Mouse (Mus musculus) forebrain, embryonic 16.5 days (tissue): Measurements from ENCODE around the gene Abi1. TPM values are rescaled to one million over a fixed set of nuclear protein-coding genes. Genes with fewer than 3 reads are reported as not detected.
"Not testable (repeated sequence)": the region's sequence is repeated elsewhere in the genome, so short reads cannot be mapped to it uniquely, and the experiment has no call there.

ENCODE experiments used
- ATAC-seq: fragments of 200-750 bp; cut with Nextera tagmentation; 2 replicates; pipeline ENCODE4 v1.8.0; 2017; ENCODE audit warnings: mild to moderate bottlenecking, moderate library complexity
- H3K27ac ChIP-seq: fragments of 300-500 bp; sonication (generic); 2 replicates; pipeline ENCODE4 v1.5.1; 2014; ENCODE audit warnings: low read length, control low read depth
- H3K27me3 ChIP-seq: fragments of 300-500 bp; sonication (generic); replicated peaks from 2 replicates; pipeline ENCODE4 v1.6.1; 2014; ENCODE audit warnings: low read length; ENCODE audit not compliant: control insufficient read depth, insufficient read depth
- H3K36me3 ChIP-seq: fragments of 300-500 bp; sonication (generic); 2 replicates; pipeline ENCODE4 v1.6.1; 2014; ENCODE audit not compliant: control insufficient read depth, insufficient read depth
- H3K4me1 ChIP-seq: fragments of 300-500 bp; sonication (generic); replicated peaks from 2 replicates; pipeline ENCODE4 v1.6.1; 2014; ENCODE audit warnings: low read length; ENCODE audit not compliant: control insufficient read depth, insufficient read depth
- H3K4me2 ChIP-seq: fragments of 300-500 bp; sonication (generic); 2 replicates; pipeline ENCODE4 v1.6.1; 2014; ENCODE audit warnings: mild to moderate bottlenecking, low read length, control low read depth
- H3K4me3 ChIP-seq: fragments of 300-500 bp; sonication (generic); replicated peaks from 2 replicates; pipeline ENCODE4 v1.5.1; 2014; ENCODE audit warnings: mild to moderate bottlenecking, low read length, control low read depth
- H3K9ac ChIP-seq: fragments of 300-500 bp; sonication (generic); replicated peaks from 2 replicates; pipeline ENCODE4 v1.6.1; 2014; ENCODE audit warnings: low read depth, low read length, control low read depth
- H3K9me3 ChIP-seq: fragments of 300-500 bp; sonication (generic); 2 replicates; pipeline ENCODE4 v1.6.1; 2016; ENCODE audit warnings: low read length; ENCODE audit not compliant: control insufficient read depth
- WGBS: fragments of 180-500 bp; shearing (Covaris S2); extraction: QIAGEN DNeasy Blood & Tissue Kit; methylation state at CpG from one replicate; pipeline ENCODE4 v1.1.7; 2014; 5-methylcytosine and 5-hydroxymethylcytosine counted together
- polyA plus RNA-seq: library from polyadenylated mRNA; unstranded; fragments of >200 nt; fragmentation: Nextera tagmentation; extraction: Ambion mirVana; gene quantifications from 2 replicates; pipeline ENCODE4 v1.2.1, GENCODE M21; 2015

The Abi1 gene
- polyA plus RNA-seq, 1 experiment from 2014 or later = 66.9 TPM

DNA sequence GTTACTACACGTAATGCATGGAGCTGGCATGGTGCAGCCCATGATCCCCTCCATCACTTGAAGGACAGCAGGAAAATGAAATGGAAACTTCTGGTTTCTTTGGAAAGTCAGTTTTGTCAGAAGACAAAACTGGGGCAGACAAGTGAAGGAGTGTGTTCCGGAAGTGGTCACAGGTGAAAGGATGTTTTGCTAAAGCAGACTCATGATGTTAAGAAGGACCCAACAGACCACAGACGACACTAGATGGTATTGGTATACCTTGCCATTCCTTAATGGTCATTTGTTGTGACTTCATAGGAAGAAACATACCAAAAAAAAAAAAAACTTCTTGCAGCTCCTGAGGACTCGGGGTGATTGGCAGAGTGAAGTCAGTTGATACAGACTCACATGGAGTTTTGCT is 18.7 kb downstream of the Abi1 start:
- no peaks in the 10 kb centered on the region for H3K9me3 ChIP-seq
- WGBS = 88% methylated on average over 4 of the region's 4 CpGs
- H3K36me3 ChIP-seq = no peaks in the 10 kb centered on the region
- no peaks in the 10 kb centered on the region for H3K27me3 ChIP-seq
- H3K4me2 ChIP-seq = no peak overlapping the region
- H3K9ac ChIP-seq = no peak overlapping the region
- H3K27ac ChIP-seq = no peak overlapping the region
- H3K4me1 ChIP-seq = peaks cover 8% of the 10 kb centered on the region; the same call in 1 of the 2 replicates
- no peak for ATAC-seq
- H3K4me3 ChIP-seq = no peak overlapping the region

- H3K9ac ChIP-seq = no peak overlapping the region
- no peak overlapping the region for H3K4me2 ChIP-seq
- no peaks in the 10 kb centered on the region for H3K9me3 ChIP-seq
- WGBS = 96% methylated on average over 2 of the region's 2 CpGs
- no peak overlapping the region for H3K27ac ChIP-seq
- no peaks in the 10 kb centered on the region for H3K36me3 ChIP-seq
- no peaks in the 10 kb centered on the region for H3K27me3 ChIP-seq
- ATAC-seq = no peak
- H3K4me3 ChIP-seq = no peak overlapping the region
- peaks cover 10% of the 10 kb centered on the region for H3K4me1 ChIP-seq
Measured at GRCm38 (mm10) chr2:23019170-23019569, 20.9 kb downstream of the Abi1 start.

- Histone ChIP-seq H3K4me3 (no peak overlapping the region), H3K36me3 (no peaks in the 10 kb centered on the region), H3K27me3 (no peaks in the 10 kb centered on the region), H3K4me2 (no peak overlapping the region), H3K9me3 (no peaks in the 10 kb centered on the region), H3K27ac (no peak overlapping the region), H3K4me1 (peaks cover 3% of the 10 kb centered on the region; the same call in 1 of the 2 replicates), H3K9ac (no peak overlapping the region)
- ATAC-seq = no peak
- WGBS = 82% methylated on average over 3 of the region's 3 CpGs
Measured at GRCm38 (mm10) chr2:23016121-23016520, 23.9 kb downstream of the Abi1 start.

- Histone ChIP-seq H3K27ac (no peak overlapping the region), H3K4me3 (no peak overlapping the region), H3K4me1 (peaks cover 3% of the 10 kb centered on the region; the same call in 1 of the 2 replicates), H3K4me2 (no peak overlapping the region), H3K27me3 (no peaks in the 10 kb centered on the region), H3K36me3 (no peaks in the 10 kb centered on the region), H3K9ac (no peak overlapping the region), H3K9me3 (no peaks in the 10 kb centered on the region)
- ATAC-seq = no peak
- 45% methylated on average over 18 of the region's 18 CpGs for WGBS
Measured at GRCm38 (mm10) chr2:23015335-23015734, 24.7 kb downstream of the Abi1 start.

DNA sequence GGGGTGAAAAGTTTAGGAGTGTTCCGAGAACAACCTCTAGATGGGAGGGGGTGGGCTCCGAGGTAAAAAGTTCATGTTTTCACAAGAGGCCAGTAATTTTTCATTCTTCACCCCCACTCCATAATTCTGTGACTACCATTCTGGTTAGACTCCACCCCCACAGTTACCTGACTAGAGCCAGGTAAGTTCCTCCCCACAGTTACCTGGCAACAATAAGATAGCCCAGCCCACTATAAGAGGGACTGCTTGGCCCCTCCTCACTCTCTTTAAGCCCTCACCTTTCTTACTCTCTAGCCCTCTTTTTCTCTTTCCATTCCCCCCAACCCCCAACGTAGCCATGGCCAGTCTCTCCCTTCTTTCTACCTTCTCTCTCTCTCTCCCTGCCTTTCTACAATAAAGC is 25.1 kb downstream of the Abi1 start:
- H3K9ac ChIP-seq, H3K4me2 ChIP-seq, H3K4me3 ChIP-seq, ATAC-seq, H3K27me3 ChIP-seq, H3K4me1 ChIP-seq, H3K36me3 ChIP-seq, H3K27ac ChIP-seq, H3K9me3 ChIP-seq: not testable (repeated sequence)
- 47% methylated on average over 1 of the region's 3 CpGs for WGBS

DNA sequence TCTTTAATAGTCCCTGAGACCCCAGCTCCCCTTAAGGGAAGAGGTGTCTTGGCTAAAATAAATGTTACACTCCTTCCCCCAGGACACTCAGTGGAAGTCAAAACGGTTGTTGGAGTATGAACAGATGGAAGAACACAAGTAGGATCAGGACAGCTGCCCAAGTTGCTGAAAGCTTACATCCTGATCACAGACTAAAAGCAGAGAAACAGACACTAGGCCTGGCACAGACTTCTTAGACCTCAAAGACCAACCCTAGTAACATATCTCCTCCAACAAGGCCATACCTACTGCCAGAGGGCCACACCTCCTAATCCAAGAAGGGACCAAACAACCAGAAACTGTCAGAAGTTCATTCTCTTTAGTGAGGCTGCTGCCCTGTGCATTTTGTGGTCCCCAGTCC is 31.8 kb downstream of the Abi1 start:
- WGBS = 81% methylated on average over 1 of the region's 1 CpGs
- Histone ChIP-seq H3K27me3 (no peaks in the 10 kb centered on the region), H3K4me1 (no peaks in the 10 kb centered on the region), H3K27ac (no peak overlapping the region), H3K4me3 (no peak overlapping the region), H3K9ac (no peak overlapping the region), H3K4me2 (no peak overlapping the region), H3K9me3 (no peaks in the 10 kb centered on the region), H3K36me3 (no peaks in the 10 kb centered on the region)
- ATAC-seq = no peak

- Histone ChIP-seq H3K9ac (no peak overlapping the region), H3K27me3 (no peaks in the 10 kb centered on the region), H3K4me3 (no peak overlapping the region), H3K27ac (no peak overlapping the region), H3K36me3 (no peaks in the 10 kb centered on the region), H3K4me1 (no peaks in the 10 kb centered on the region), H3K9me3 (no peaks in the 10 kb centered on the region), H3K4me2 (no peak overlapping the region)
- WGBS = 92% methylated on average over 7 of the region's 7 CpGs
- ATAC-seq = no peak
Measured at GRCm38 (mm10) chr2:23007577-23007976, 32.5 kb downstream of the Abi1 start.

GRCm38 (mm10) chr2:23007149-23007548 is 32.9 kb downstream of the Abi1 start:
- no peak overlapping the region for H3K4me3 ChIP-seq
- no peaks in the 10 kb centered on the region for H3K9me3 ChIP-seq
- H3K27me3 ChIP-seq = no peaks in the 10 kb centered on the region
- no peaks in the 10 kb centered on the region for H3K36me3 ChIP-seq
- no peaks in the 10 kb centered on the region for H3K4me1 ChIP-seq
- H3K27ac ChIP-seq = no peak overlapping the region
- no peak overlapping the region for H3K9ac ChIP-seq
- no peak for ATAC-seq
- WGBS = 78% methylated on average over 2 of the region's 2 CpGs
- H3K4me2 ChIP-seq = no peak overlapping the region

DNA sequence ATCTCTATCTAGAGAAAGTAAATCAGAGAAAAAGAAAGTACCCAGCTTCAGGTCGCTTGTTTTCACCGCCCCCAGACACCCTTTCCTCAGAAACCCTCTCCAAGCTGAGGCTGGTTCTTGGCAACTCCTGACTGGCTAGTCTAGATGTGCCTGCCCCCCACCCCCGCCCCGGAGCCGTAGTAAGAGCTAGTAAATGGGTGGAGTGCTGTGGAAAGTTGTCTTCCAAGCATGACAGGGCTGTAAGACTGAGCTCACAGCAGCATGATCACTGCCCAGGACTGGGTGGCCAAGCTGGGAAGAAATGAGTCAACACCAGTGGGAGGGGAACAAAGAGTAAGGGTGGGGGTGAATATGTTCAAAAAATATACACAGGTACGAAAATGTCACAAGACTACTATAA is 33.8 kb downstream of the Abi1 start:
- no peak for ATAC-seq
- H3K36me3 ChIP-seq = no peaks in the 10 kb centered on the region
- no peak overlapping the region for H3K4me3 ChIP-seq
- H3K9me3 ChIP-seq = no peaks in the 10 kb centered on the region
- H3K4me1 ChIP-seq = no peaks in the 10 kb centered on the region
- no peak overlapping the region for H3K9ac ChIP-seq
- no peak overlapping the region for H3K27ac ChIP-seq
- H3K4me2 ChIP-seq = no peak overlapping the region
- H3K27me3 ChIP-seq = no peaks in the 10 kb centered on the region
- WGBS = 83% methylated on average over 6 of the region's 6 CpGs

GRCm38 (mm10) chr2:23002637-23003036 is 37.4 kb downstream of the Abi1 start:
- no peak overlapping the region for H3K4me2 ChIP-seq
- H3K27me3 ChIP-seq = no peaks in the 10 kb centered on the region
- no peaks in the 10 kb centered on the region for H3K36me3 ChIP-seq
- no peak overlapping the region for H3K9ac ChIP-seq
- 69% methylated on average over 3 of the region's 3 CpGs for whole genome bisulfite sequencing
- no peak overlapping the region for H3K27ac ChIP-seq
- no peak for ATAC-seq
- 0 out of 2 replicates have a peak, but pooled peaks cover 2% of the 10 kb centered on the region for H3K4me1 ChIP-seq
- no peaks in the 10 kb centered on the region for H3K9me3 ChIP-seq
- H3K4me3 ChIP-seq = no peak overlapping the region
